Mouse (Mus musculus) T-cell, adult 2 months (primary cell): ENCODE results near the gene Sost.
A peak's percentile ranks its signal among the peaks of the same experiment; 100 is the strongest.
"Not testable (repeated sequence)": the region's sequence is repeated elsewhere in the genome, so short reads cannot be mapped to it uniquely, and the experiment has no call there.

ENCODE experiments used
- DNase-seq: peaks from one replicate; pipeline ENCODE4 v3.0.0; 2022; ENCODE audit warnings: low spot score

Gene Sost

GRCm38 (mm10) chr11:101966965-101967614 is at the start of gene Sost:
Gene Sost (minus strand): TSS chr11:101967015.
- no peak for DNase-seq

- no peak for DNase-seq
Measured at GRCm38 (mm10) chr11:102016136-102016535, 49.3 kb upstream of the Sost start.

GRCm38 (mm10) chr11:102015472-102015871 is 48.7 kb upstream of the Sost start:
- no peak for DNase-seq

- DNase-seq = no peak
Measured at GRCm38 (mm10) chr11:102013201-102013600, 46.4 kb upstream of the Sost start.

- DNase-seq = no peak
Measured at GRCm38 (mm10) chr11:102011510-102011909, 44.7 kb upstream of the Sost start.

- no peak for DNase-seq
Measured at GRCm38 (mm10) chr11:102010140-102010539, 43.3 kb upstream of the Sost start.

GRCm38 (mm10) chr11:102008954-102009637 is 42.3 kb upstream of the Sost start:
- no peak for DNase-seq

- DNase-seq = no peak
Measured at GRCm38 (mm10) chr11:102008372-102008771, 41.6 kb upstream of the Sost start.

GRCm38 (mm10) chr11:102006688-102007087 is 39.9 kb upstream of the Sost start:
- DNase-seq = no peak

GRCm38 (mm10) chr11:102006271-102006670 is 39.5 kb upstream of the Sost start:
- DNase-seq = no peak

GRCm38 (mm10) chr11:102004251-102004650 is 37.4 kb upstream of the Sost start:
- no peak for DNase-seq

GRCm38 (mm10) chr11:101999466-101999865 is 32.7 kb upstream of the Sost start:
- DNase-seq = no peak

- no peak for DNase-seq
Measured at GRCm38 (mm10) chr11:101998258-101998657, 31.4 kb upstream of the Sost start.

- no peak for DNase-seq
Measured at GRCm38 (mm10) chr11:101995938-101996337, 29.1 kb upstream of the Sost start.

- DNase-seq = no peak
Measured at GRCm38 (mm10) chr11:101994100-101994499, 27.3 kb upstream of the Sost start.

GRCm38 (mm10) chr11:101992411-101992810 is 25.6 kb upstream of the Sost start:
- no peak for DNase-seq

GRCm38 (mm10) chr11:101991813-101992212 is 25.0 kb upstream of the Sost start:
- no peak for DNase-seq

GRCm38 (mm10) chr11:101990244-101990643 is 23.4 kb upstream of the Sost start:
- DNase-seq = no peak

GRCm38 (mm10) chr11:101986913-101987312 is 20.1 kb upstream of the Sost start, which contains the start of gene Dusp3:
Gene Dusp3 (minus strand): TSS chr11:101987013.
- DNase-seq = no peak

GRCm38 (mm10) chr11:101985990-101986389 is 19.2 kb upstream of the Sost start:
- peak; percentile 38 for DNase-seq

- not testable (repeated sequence) for DNase-seq
Measured at GRCm38 (mm10) chr11:101985450-101985849, 18.6 kb upstream of the Sost start.

GRCm38 (mm10) chr11:101984054-101985025 is 17.5 kb upstream of the Sost start, which contains the start of gene Cfap97d1:
Gene Cfap97d1 (plus strand): TSS chr11:101984279.
- DNase-seq = peak; percentile 53
